Mouse (Mus musculus): ENCODE results near the gene Zfp526.
A peak's percentile ranks its signal among the peaks of the same experiment; 100 is the strongest.

Zfp526 gene

GRCm38 (mm10) chr7:25221102-25221883 is at the start of gene Zfp526:
TSS of gene Zfp526 (plus strand) at chr7:25221425.
- peak; percentile 97 for DNase-seq (ENCODE audit: low spot score)

- no peak for DNase-seq (ENCODE audit: low spot score)
Observed at GRCm38 (mm10) chr7:25172669-25173068, 48.6 kb upstream of the Zfp526 start.

- DNase-seq (ENCODE audit: low spot score), result no peak
Observed at GRCm38 (mm10) chr7:25174343-25174742, 46.9 kb upstream of the Zfp526 start.

- DNase-seq (ENCODE audit: low spot score), result no peak
Observed at GRCm38 (mm10) chr7:25178317-25178716, 42.9 kb upstream of the Zfp526 start.

- DNase-seq (ENCODE audit: low spot score), result no peak
Observed at GRCm38 (mm10) chr7:25178787-25179605, 42.2 kb upstream of the Zfp526 start.

GRCm38 (mm10) chr7:25179606-25180161 is 41.5 kb upstream of the Zfp526 start, which contains the start of gene Pou2f2:
TSS of gene Pou2f2 (minus strand) at chr7:25179726.
- peak; percentile 78 for DNase-seq (ENCODE audit: low spot score)

- DNase-seq (ENCODE audit: low spot score), result no peak
Observed at GRCm38 (mm10) chr7:25180512-25180911, 40.7 kb upstream of the Zfp526 start.

GRCm38 (mm10) chr7:25181331-25181790 is 39.9 kb upstream of the Zfp526 start:
- no peak for DNase-seq (ENCODE audit: low spot score)

- no peak for DNase-seq (ENCODE audit: low spot score)
Observed at GRCm38 (mm10) chr7:25181814-25182213, 39.4 kb upstream of the Zfp526 start.

GRCm38 (mm10) chr7:25184091-25184490 is 37.1 kb upstream of the Zfp526 start:
- no peak for DNase-seq (ENCODE audit: low spot score)

- peak; percentile 81 for DNase-seq (ENCODE audit: low spot score)
Observed at GRCm38 (mm10) chr7:25187662-25188650, 33.3 kb upstream of the Zfp526 start.

GRCm38 (mm10) chr7:25190806-25191205 is 30.4 kb upstream of the Zfp526 start:
- DNase-seq (ENCODE audit: low spot score), result no peak

- no peak for DNase-seq (ENCODE audit: low spot score)
Observed at GRCm38 (mm10) chr7:25192110-25192509, 29.1 kb upstream of the Zfp526 start.

GRCm38 (mm10) chr7:25195148-25195547 is 26.1 kb upstream of the Zfp526 start:
- DNase-seq (ENCODE audit: low spot score), result no peak

GRCm38 (mm10) chr7:25196107-25196506 is 25.1 kb upstream of the Zfp526 start:
- DNase-seq (ENCODE audit: low spot score), result no peak

- no peak for DNase-seq (ENCODE audit: low spot score)
Observed at GRCm38 (mm10) chr7:25197384-25198018, 23.7 kb upstream of the Zfp526 start.

GRCm38 (mm10) chr7:25203624-25204023 is 17.6 kb upstream of the Zfp526 start:
- DNase-seq (ENCODE audit: low spot score), result no peak

GRCm38 (mm10) chr7:25205355-25206093 is 15.7 kb upstream of the Zfp526 start:
- DNase-seq (ENCODE audit: low spot score), result no peak

GRCm38 (mm10) chr7:25206094-25206830 is 15.0 kb upstream of the Zfp526 start:
- no peak for DNase-seq (ENCODE audit: low spot score)

Data from ovary, postnatal 36 days (tissue).